Mouse (Mus musculus) retina, postnatal 1 day (tissue): ENCODE data around the gene Cish.

Source experiments
- DNase-seq: peaks from one replicate; pipeline ENCODE4 v3.0.0-alpha.2; 2012

Gene Cish

GRCm38 (mm10) chr9:107324799-107325561 is 29.2 kb downstream of the Cish start:
- no peak for DNase-seq

GRCm38 (mm10) chr9:107325904-107326303 is 30.1 kb downstream of the Cish start:
- DNase-seq = no peak

- no peak for DNase-seq
These were observed 32.2 kb downstream of the Cish start for GRCm38 (mm10) chr9:107327879-107328620.

- no peak for DNase-seq
These were observed 35.0 kb downstream of the Cish start for GRCm38 (mm10) chr9:107330791-107331190.

- DNase-seq = no peak
These were observed 37.9 kb downstream of the Cish start for GRCm38 (mm10) chr9:107333686-107334085.

- DNase-seq = no peak
These were observed 38.5 kb downstream of the Cish start for GRCm38 (mm10) chr9:107334356-107334755.

- no peak for DNase-seq
These were observed 39.2 kb downstream of the Cish start for GRCm38 (mm10) chr9:107335046-107335445.

GRCm38 (mm10) chr9:107335909-107336308 is 40.1 kb downstream of the Cish start:
- peak; percentile 67 for DNase-seq

GRCm38 (mm10) chr9:107336386-107336785 is 40.6 kb downstream of the Cish start:
- no peak for DNase-seq

- peak; percentile 90 for DNase-seq
These were observed 42.5 kb downstream of the Cish start, which contains the start of gene Hemk1 for GRCm38 (mm10) chr9:107338172-107338883. Gene Hemk1 (minus strand): TSS chr9:107338350.

GRCm38 (mm10) chr9:107340267-107340859 is 44.5 kb downstream of the Cish start, which contains the start of gene 6430571L13Rik:
Gene 6430571L13Rik (plus strand): TSS chr9:107340602.
- peak; percentile 98 for DNase-seq

GRCm38 (mm10) chr9:107340911-107341645 is 45.3 kb downstream of the Cish start:
- no peak for DNase-seq

GRCm38 (mm10) chr9:107342201-107342709 is 46.4 kb downstream of the Cish start:
- DNase-seq = no peak

- DNase-seq = no peak
These were observed 47.5 kb downstream of the Cish start for GRCm38 (mm10) chr9:107343146-107343943.

GRCm38 (mm10) chr9:107344027-107344426 is 48.2 kb downstream of the Cish start:
- no peak for DNase-seq

GRCm38 (mm10) chr9:107346081-107346480 is 50.3 kb downstream of the Cish start:
- DNase-seq = no peak

- no peak for DNase-seq
These were observed 51.9 kb downstream of the Cish start for GRCm38 (mm10) chr9:107347586-107348183.

- no peak for DNase-seq
These were observed 53.5 kb downstream of the Cish start for GRCm38 (mm10) chr9:107349321-107349720.
